Mouse (Mus musculus): ENCODE results near the gene Osbpl10. TPM values are rescaled to one million over a fixed set of nuclear protein-coding genes. Genes with fewer than 3 reads are reported as not detected.

Osbpl10 gene
- total RNA-seq, 2 experiments from 2014 or later: 56.5 to 57.6 TPM

GRCm38 (mm10) chr9:115200166-115200862 is 221.9 kb downstream of the Osbpl10 start:
- no peak for DNase-seq (ENCODE audit: low spot score in 2 of 2)
- intact Hi-C loops (cut with DNase I): no loop called here

- intact Hi-C loops (cut with DNase I): no loop called here
- DNase-seq (ENCODE audit: low spot score in 2 of 2): no peak
These were observed 222.9 kb downstream of the Osbpl10 start for GRCm38 (mm10) chr9:115201264-115201663.

- no peak for DNase-seq (ENCODE audit: low spot score in 2 of 2)
- intact Hi-C loops (cut with DNase I): no loop called here
These were observed 224.8 kb downstream of the Osbpl10 start for GRCm38 (mm10) chr9:115203136-115203535.

GRCm38 (mm10) chr9:115205491-115205890 is 227.1 kb downstream of the Osbpl10 start:
- intact Hi-C loops (cut with DNase I): no loop called here
- DNase-seq (ENCODE audit: low spot score in 2 of 2): peak in 1 of 2 experiments; percentile 22

GRCm38 (mm10) chr9:115206219-115206618 is 227.8 kb downstream of the Osbpl10 start:
- intact Hi-C loops (cut with DNase I): no loop called here
- DNase-seq (ENCODE audit: low spot score in 2 of 2): peak; percentile 30 to 45

GRCm38 (mm10) chr9:115209737-115210136 is 231.4 kb downstream of the Osbpl10 start:
- intact Hi-C loops (cut with DNase I): no loop called here
- DNase-seq (ENCODE audit: low spot score in 2 of 2): no peak

- peak in 1 of 2 experiments; percentile 31 for DNase-seq (ENCODE audit: low spot score in 2 of 2)
- intact Hi-C loops (cut with DNase I): no loop called here
These were observed 232.2 kb downstream of the Osbpl10 start for GRCm38 (mm10) chr9:115210535-115210934.

- no peak for DNase-seq (ENCODE audit: low spot score in 2 of 2)
- intact Hi-C loops (cut with DNase I): no loop called here
These were observed 235.4 kb downstream of the Osbpl10 start for GRCm38 (mm10) chr9:115213755-115214264.

- intact Hi-C loops (cut with DNase I): no loop called here
- DNase-seq (ENCODE audit: low spot score in 2 of 2): no peak
These were observed 236.5 kb downstream of the Osbpl10 start for GRCm38 (mm10) chr9:115214572-115215571.

GRCm38 (mm10) chr9:115215830-115216701 is 237.7 kb downstream of the Osbpl10 start:
- no peak for DNase-seq (ENCODE audit: low spot score in 2 of 2)
- intact Hi-C loops (cut with DNase I): no loop called here

GRCm38 (mm10) chr9:115217984-115218383 is 239.6 kb downstream of the Osbpl10 start:
- DNase-seq (ENCODE audit: low spot score in 2 of 2): no peak
- intact Hi-C loops (cut with DNase I): no loop called here

- intact Hi-C loops (cut with DNase I): no loop called here
- DNase-seq (ENCODE audit: low spot score in 2 of 2): no peak
These were observed 242.1 kb downstream of the Osbpl10 start for GRCm38 (mm10) chr9:115220466-115220865.

GRCm38 (mm10) chr9:115221265-115221664 is 242.9 kb downstream of the Osbpl10 start:
- no peak for DNase-seq (ENCODE audit: low spot score in 2 of 2)
- intact Hi-C loops (cut with DNase I): no loop called here

GRCm38 (mm10) chr9:115224744-115225354 is 246.5 kb downstream of the Osbpl10 start:
- DNase-seq (ENCODE audit: low spot score in 2 of 2): no peak
- intact Hi-C loops (cut with DNase I): no loop called here

GRCm38 (mm10) chr9:115229145-115229544 is 250.8 kb downstream of the Osbpl10 start:
- intact Hi-C loops (cut with DNase I): no loop called here
- DNase-seq (ENCODE audit: low spot score in 2 of 2): no peak

GRCm38 (mm10) chr9:115229676-115230075 is 251.3 kb downstream of the Osbpl10 start:
- intact Hi-C loops (cut with DNase I): no loop called here
- DNase-seq (ENCODE audit: low spot score in 2 of 2): no peak

GRCm38 (mm10) chr9:115230141-115230540 is 251.8 kb downstream of the Osbpl10 start:
- intact Hi-C loops (cut with DNase I): no loop called here
- DNase-seq (ENCODE audit: low spot score in 2 of 2): no peak

- DNase-seq (ENCODE audit: low spot score in 2 of 2): no peak
- intact Hi-C loops (cut with DNase I): no loop called here
These were observed 253.1 kb downstream of the Osbpl10 start for GRCm38 (mm10) chr9:115231476-115231875.

- intact Hi-C loops (cut with DNase I): no loop called here
- DNase-seq (ENCODE audit: low spot score in 2 of 2): peak in 1 of 2 experiments; percentile 61
These were observed 255.4 kb downstream of the Osbpl10 start for GRCm38 (mm10) chr9:115233721-115234120.
